Mouse (Mus musculus): ENCODE results near the gene Klhl29. TPM values are rescaled to one million over a fixed set of nuclear protein-coding genes. Genes with fewer than 3 reads are reported as not detected.

Gene Klhl29
- polyA plus RNA-seq, 1 experiment from 2014 or later = 0.02 TPM

DNA sequence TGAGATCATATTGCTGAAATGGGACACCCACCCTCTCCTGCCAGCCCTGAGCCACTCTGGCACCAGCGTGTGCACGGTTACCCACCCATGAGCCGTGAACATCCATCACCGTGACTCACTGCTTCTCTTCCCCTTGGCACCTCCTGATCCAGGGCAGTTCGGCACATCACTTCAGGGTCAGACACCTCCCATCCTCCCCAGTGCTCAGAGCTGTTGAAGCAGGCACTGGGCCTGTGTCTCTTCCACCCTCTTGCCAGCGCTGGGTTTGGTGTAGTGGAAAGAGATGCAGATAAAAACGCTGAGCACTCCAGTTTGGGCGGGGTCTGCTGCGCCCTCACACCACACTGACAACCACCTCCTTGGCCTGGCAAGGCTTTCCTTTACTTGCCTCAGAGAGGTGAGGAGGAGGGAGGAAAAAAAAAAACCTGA lies 129.3 kb downstream of the Klhl29 start:
- no peak overlapping the region for H3K4me3 ChIP-seq (ENCODE audit: low read depth, low read length)
- 65% methylated on average over 9 of the region's 9 CpGs for WGBS (ENCODE audit: insufficient replicate concordance)
- no peaks in the 10 kb centered on the region for H3K27me3 ChIP-seq (ENCODE audit: control insufficient read depth, insufficient read depth, low read depth, low read length)
- H3K4me2 ChIP-seq (ENCODE audit: low read depth, low read length) = no peak overlapping the region
- no peaks in the 10 kb centered on the region for H3K36me3 ChIP-seq (ENCODE audit: control insufficient read depth, insufficient read depth)
- no peaks in the 10 kb centered on the region for H3K9me3 ChIP-seq (replicated peaks; ENCODE audit: control insufficient read depth, low read length)
- H3K9ac ChIP-seq (ENCODE audit: low read depth, low read length) = no peak overlapping the region
- no peaks in the 10 kb centered on the region for H3K4me1 ChIP-seq (ENCODE audit: control insufficient read depth, low read depth, low read length)
- no peak overlapping the region for H3K27ac ChIP-seq (ENCODE audit: low read length)
- no peak for ATAC-seq (ENCODE audit: low read depth)

DNA sequence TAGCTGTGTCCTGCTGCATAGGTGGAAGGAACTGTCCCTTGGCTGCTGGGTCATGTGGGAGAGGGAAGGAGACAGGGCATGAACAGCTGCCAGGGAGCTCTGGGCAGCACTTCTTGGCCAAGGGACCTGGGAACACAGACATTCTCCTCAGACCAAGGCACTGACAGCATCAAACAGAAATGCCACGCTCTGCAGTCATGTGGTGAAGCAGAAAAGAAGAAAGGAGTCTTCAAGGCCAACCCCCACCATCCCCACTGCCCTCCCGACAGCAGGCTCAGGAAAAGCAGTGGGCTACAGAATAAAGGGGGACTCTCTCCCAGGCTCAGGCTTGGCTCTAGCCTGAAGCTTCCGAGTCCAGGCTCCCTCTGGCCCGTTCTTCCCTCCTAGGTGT lies 130.3 kb downstream of the Klhl29 start:
- Histone ChIP-seq H3K27ac (ENCODE audit: low read length) (no peak overlapping the region), H3K9me3 (replicated peaks; ENCODE audit: control insufficient read depth, low read length) (no peaks in the 10 kb centered on the region), H3K4me3 (ENCODE audit: low read depth, low read length) (no peak overlapping the region), H3K4me1 (ENCODE audit: control insufficient read depth, low read depth, low read length) (no peaks in the 10 kb centered on the region), H3K9ac (ENCODE audit: low read depth, low read length) (no peak overlapping the region), H3K4me2 (ENCODE audit: low read depth, low read length) (no peak overlapping the region), H3K36me3 (ENCODE audit: control insufficient read depth, insufficient read depth) (no peaks in the 10 kb centered on the region), H3K27me3 (ENCODE audit: control insufficient read depth, insufficient read depth, low read depth, low read length) (no peaks in the 10 kb centered on the region)
- ATAC-seq (ENCODE audit: low read depth) = no peak
- 63% methylated on average over 4 of the region's 4 CpGs for WGBS (ENCODE audit: insufficient replicate concordance)

- WGBS (ENCODE audit: insufficient replicate concordance) = 62% methylated on average over 10 of the region's 10 CpGs
- H3K27ac ChIP-seq (ENCODE audit: low read length) = no peak overlapping the region
- H3K4me1 ChIP-seq (ENCODE audit: control insufficient read depth, low read depth, low read length) = no peaks in the 10 kb centered on the region
- no peaks in the 10 kb centered on the region for H3K9me3 ChIP-seq (replicated peaks; ENCODE audit: control insufficient read depth, low read length)
- no peaks in the 10 kb centered on the region for H3K27me3 ChIP-seq (ENCODE audit: control insufficient read depth, insufficient read depth, low read depth, low read length)
- no peak overlapping the region for H3K4me2 ChIP-seq (ENCODE audit: low read depth, low read length)
- H3K4me3 ChIP-seq (ENCODE audit: low read depth, low read length) = no peak overlapping the region
- no peak overlapping the region for H3K9ac ChIP-seq (ENCODE audit: low read depth, low read length)
- H3K36me3 ChIP-seq (ENCODE audit: control insufficient read depth, insufficient read depth) = no peaks in the 10 kb centered on the region
- no peak for ATAC-seq (ENCODE audit: low read depth)
Measured at GRCm38 (mm10) chr12:5244431-5245206, 130.9 kb downstream of the Klhl29 start.

- no peak overlapping the region for H3K4me2 ChIP-seq (ENCODE audit: low read depth, low read length)
- no peak overlapping the region for H3K4me3 ChIP-seq (ENCODE audit: low read depth, low read length)
- 73% methylated on average over 6 of the region's 6 CpGs for WGBS (ENCODE audit: insufficient replicate concordance)
- no peak overlapping the region for H3K9ac ChIP-seq (ENCODE audit: low read depth, low read length)
- ATAC-seq (ENCODE audit: low read depth) = no peak
- H3K4me1 ChIP-seq (ENCODE audit: control insufficient read depth, low read depth, low read length) = no peaks in the 10 kb centered on the region
- H3K27me3 ChIP-seq (ENCODE audit: control insufficient read depth, insufficient read depth, low read depth, low read length) = no peaks in the 10 kb centered on the region
- no peak overlapping the region for H3K27ac ChIP-seq (ENCODE audit: low read length)
- H3K36me3 ChIP-seq (ENCODE audit: control insufficient read depth, insufficient read depth) = no peaks in the 10 kb centered on the region
- H3K9me3 ChIP-seq (replicated peaks; ENCODE audit: control insufficient read depth, low read length) = no peaks in the 10 kb centered on the region
Measured at GRCm38 (mm10) chr12:5243867-5244266, 131.6 kb downstream of the Klhl29 start.

DNA sequence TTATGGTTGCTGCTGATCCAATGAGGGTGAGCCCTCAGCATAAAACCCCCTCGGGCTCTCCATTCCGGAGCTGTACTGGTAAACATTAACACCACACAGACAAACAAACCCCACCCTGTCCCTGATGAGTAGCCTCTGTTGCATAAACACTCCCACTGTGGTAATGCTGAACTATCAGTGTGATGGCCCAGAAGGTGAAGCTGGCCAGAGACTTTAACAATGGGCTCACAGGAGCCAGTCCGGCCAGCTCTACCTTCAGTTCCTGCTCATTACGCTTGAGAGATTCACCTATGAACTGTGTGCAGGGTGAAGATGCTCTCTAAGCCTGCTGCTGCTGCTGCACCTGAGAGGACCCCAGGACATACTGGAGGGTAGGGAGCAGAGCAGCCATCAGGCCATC lies 132.0 kb downstream of the Klhl29 start:
- Histone ChIP-seq H3K4me2 (ENCODE audit: low read depth, low read length) (no peak overlapping the region), H3K36me3 (ENCODE audit: control insufficient read depth, insufficient read depth) (no peaks in the 10 kb centered on the region), H3K4me3 (ENCODE audit: low read depth, low read length) (no peak overlapping the region), H3K4me1 (ENCODE audit: control insufficient read depth, low read depth, low read length) (no peaks in the 10 kb centered on the region), H3K9ac (ENCODE audit: low read depth, low read length) (no peak overlapping the region), H3K9me3 (replicated peaks; ENCODE audit: control insufficient read depth, low read length) (no peaks in the 10 kb centered on the region), H3K27me3 (ENCODE audit: control insufficient read depth, insufficient read depth, low read depth, low read length) (no peaks in the 10 kb centered on the region), H3K27ac (ENCODE audit: low read length) (no peak overlapping the region)
- ATAC-seq (ENCODE audit: low read depth) = no peak
- 41% methylated on average over 4 of the region's 4 CpGs for whole genome bisulfite sequencing (ENCODE audit: insufficient replicate concordance)

DNA sequence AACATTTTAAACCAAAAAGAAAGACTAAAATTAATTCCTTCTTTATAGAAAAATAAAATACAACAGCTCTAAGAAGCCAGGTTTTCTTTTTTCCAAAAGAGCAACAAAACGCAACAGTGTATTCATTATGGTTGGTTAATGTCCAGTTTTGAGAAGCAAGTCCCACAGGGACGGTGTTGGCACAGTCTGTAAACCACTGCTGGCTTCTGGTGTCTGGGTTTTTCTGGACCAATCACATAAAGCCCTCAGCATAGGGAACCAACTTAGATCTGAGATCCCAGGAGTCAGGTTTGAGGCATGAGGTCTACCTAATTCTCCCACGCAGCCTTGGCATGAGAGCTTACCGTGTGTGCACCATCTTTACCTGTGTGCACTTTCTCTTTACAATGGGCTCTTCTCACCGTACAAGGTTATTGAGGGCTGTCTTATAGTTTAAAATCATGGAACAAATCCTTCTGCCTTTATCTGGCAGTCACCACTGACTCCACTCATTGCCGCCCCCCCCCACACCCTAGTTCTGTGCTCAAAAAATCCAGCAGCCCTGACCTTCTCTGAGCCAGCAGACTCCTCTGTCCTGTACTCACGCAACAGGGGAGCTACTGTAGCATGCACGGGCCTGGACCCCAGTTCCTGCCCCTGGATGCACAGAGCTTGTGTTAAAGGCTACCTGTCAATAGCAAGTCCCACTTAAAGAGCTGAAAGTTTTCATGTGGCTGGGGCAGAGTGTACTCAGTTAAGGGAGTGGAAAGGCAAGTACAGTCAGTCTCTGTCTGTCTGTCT lies 132.7 kb downstream of the Klhl29 start:
- 68% methylated on average over 8 of the region's 8 CpGs for WGBS (ENCODE audit: insufficient replicate concordance)
- Histone ChIP-seq H3K36me3 (ENCODE audit: control insufficient read depth, insufficient read depth) (no peaks in the 10 kb centered on the region), H3K4me1 (ENCODE audit: control insufficient read depth, low read depth, low read length) (no peaks in the 10 kb centered on the region), H3K27ac (ENCODE audit: low read length) (no peak overlapping the region), H3K27me3 (ENCODE audit: control insufficient read depth, insufficient read depth, low read depth, low read length) (no peaks in the 10 kb centered on the region), H3K9ac (ENCODE audit: low read depth, low read length) (no peak overlapping the region), H3K4me3 (ENCODE audit: low read depth, low read length) (no peak overlapping the region), H3K4me2 (ENCODE audit: low read depth, low read length) (no peak overlapping the region), H3K9me3 (replicated peaks; ENCODE audit: control insufficient read depth, low read length) (no peaks in the 10 kb centered on the region)
- ATAC-seq (ENCODE audit: low read depth) = no peak

- no peaks in the 10 kb centered on the region for H3K36me3 ChIP-seq (ENCODE audit: control insufficient read depth, insufficient read depth)
- WGBS (ENCODE audit: insufficient replicate concordance) = 72% methylated on average over 17 of the region's 17 CpGs
- H3K9ac ChIP-seq (ENCODE audit: low read depth, low read length) = no peak overlapping the region
- H3K27me3 ChIP-seq (ENCODE audit: control insufficient read depth, insufficient read depth, low read depth, low read length) = no peaks in the 10 kb centered on the region
- H3K4me2 ChIP-seq (ENCODE audit: low read depth, low read length) = no peak overlapping the region
- H3K9me3 ChIP-seq (replicated peaks; ENCODE audit: control insufficient read depth, low read length) = no peaks in the 10 kb centered on the region
- ATAC-seq (ENCODE audit: low read depth) = no peak
- H3K4me1 ChIP-seq (ENCODE audit: control insufficient read depth, low read depth, low read length) = no peaks in the 10 kb centered on the region
- H3K4me3 ChIP-seq (ENCODE audit: low read depth, low read length) = no peak overlapping the region
- H3K27ac ChIP-seq (ENCODE audit: low read length) = no peak overlapping the region
Measured at GRCm38 (mm10) chr12:5239451-5240245, 135.8 kb downstream of the Klhl29 start.

DNA sequence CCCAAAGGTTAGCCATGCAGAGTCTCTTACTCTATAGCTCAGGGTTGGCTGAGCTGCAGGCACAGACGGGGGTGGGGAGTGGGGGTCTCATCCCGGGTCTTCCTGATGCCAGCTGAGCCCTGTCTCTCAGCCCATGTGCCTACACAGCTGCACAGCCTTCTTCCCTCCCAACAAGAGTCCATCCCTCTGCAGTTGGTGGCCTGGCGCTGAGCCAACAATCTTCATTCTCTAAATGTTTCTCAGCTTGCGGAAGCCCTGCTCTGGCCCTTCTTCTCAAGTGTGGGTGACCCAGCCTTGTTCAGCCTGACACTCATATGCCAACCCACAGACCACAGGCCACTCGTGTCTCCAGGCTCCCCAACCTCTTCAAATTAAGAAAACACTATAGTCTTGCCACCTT lies 138.4 kb downstream of the Klhl29 start:
- H3K27ac ChIP-seq (ENCODE audit: low read length) = no peak overlapping the region
- H3K9ac ChIP-seq (ENCODE audit: low read depth, low read length) = no peak overlapping the region
- H3K36me3 ChIP-seq (ENCODE audit: control insufficient read depth, insufficient read depth) = no peaks in the 10 kb centered on the region
- no peak overlapping the region for H3K4me2 ChIP-seq (ENCODE audit: low read depth, low read length)
- ATAC-seq (ENCODE audit: low read depth) = no peak
- no peaks in the 10 kb centered on the region for H3K9me3 ChIP-seq (replicated peaks; ENCODE audit: control insufficient read depth, low read length)
- 56% methylated on average over 5 of the region's 5 CpGs for WGBS (ENCODE audit: insufficient replicate concordance)
- no peaks in the 10 kb centered on the region for H3K4me1 ChIP-seq (ENCODE audit: control insufficient read depth, low read depth, low read length)
- no peaks in the 10 kb centered on the region for H3K27me3 ChIP-seq (ENCODE audit: control insufficient read depth, insufficient read depth, low read depth, low read length)
- H3K4me3 ChIP-seq (ENCODE audit: low read depth, low read length) = no peak overlapping the region
